Mouse (Mus musculus) midbrain, embryonic 14.5 days (tissue): ENCODE measurements around the gene Sms. TPM values are rescaled to one million over a fixed set of nuclear protein-coding genes. Genes with fewer than 3 reads are reported as not detected.

ENCODE experiments used
- ATAC-seq: fragments of 200-750 bp; cut with Nextera tagmentation; 2 replicates; pipeline ENCODE4 v1.8.0; 2017; ENCODE audit warnings: moderate number of reproducible peaks, moderate library complexity; ENCODE audit not compliant: low FRiP score, low TSS enrichment
- DNase-seq: peaks from one replicate; pipeline ENCODE4 v3.0.0-alpha.2; 2015
- H3K27ac ChIP-seq: fragments of 300-500 bp; sonication (generic); replicated peaks from 2 replicates; pipeline ENCODE4 v1.5.1; 2014; ENCODE audit warnings: mild to moderate bottlenecking, low read depth, low read length, moderate library complexity
- H3K27me3 ChIP-seq: fragments of 300-500 bp; sonication (generic); 2 replicates; pipeline ENCODE4 v1.6.1; 2014; ENCODE audit warnings: low read length, control low read depth, mixed read lengths; ENCODE audit not compliant: control insufficient read depth, insufficient read depth
- H3K36me3 ChIP-seq: fragments of 300-500 bp; sonication (generic); 2 replicates; pipeline ENCODE4 v1.6.1; 2014; ENCODE audit warnings: low read length, control low read depth; ENCODE audit not compliant: control insufficient read depth, insufficient read depth
- H3K4me1 ChIP-seq: fragments of 300-500 bp; sonication (generic); 2 replicates; pipeline ENCODE4 v1.6.1; 2014; ENCODE audit warnings: mild to moderate bottlenecking, antibody characterized with exemption, low read length, control low read depth; ENCODE audit not compliant: control insufficient read depth, insufficient read depth
- H3K4me2 ChIP-seq: fragments of 300-500 bp; sonication (generic); 2 replicates; pipeline ENCODE4 v1.6.1; 2014; ENCODE audit warnings: mild to moderate bottlenecking, low read length, moderate library complexity
- H3K4me3 ChIP-seq: fragments of 300-500 bp; sonication (generic); replicated peaks from 2 replicates; pipeline ENCODE4 v1.5.1; 2014; ENCODE audit warnings: low read depth, low read length
- H3K9ac ChIP-seq: fragments of 300-500 bp; sonication (generic); replicated peaks from 2 replicates; pipeline ENCODE4 v1.6.1; 2014; ENCODE audit warnings: mild to moderate bottlenecking, low read length, moderate library complexity
- H3K9me3 ChIP-seq: fragments of 300-500 bp; sonication (generic); 2 replicates; pipeline ENCODE4 v1.6.1; 2016; ENCODE audit warnings: low read length, control low read depth, mixed read lengths; ENCODE audit not compliant: control insufficient read depth
- WGBS: fragments of 180-500 bp; shearing (Covaris S2); extraction: QIAGEN DNeasy Blood & Tissue Kit; methylation state at CpG from one replicate; pipeline ENCODE4 v1.1.7; 2014; 5-methylcytosine and 5-hydroxymethylcytosine counted together
- polyA plus RNA-seq: library from polyadenylated mRNA; unstranded; fragments of >200 nt; fragmentation: Nextera tagmentation; extraction: Ambion mirVana; gene quantifications from 2 replicates; pipeline ENCODE4 v1.2.1, GENCODE M21; 2014

Sms gene
- polyA plus RNA-seq, 1 experiment from 2014 or later, result 143 TPM

DNA sequence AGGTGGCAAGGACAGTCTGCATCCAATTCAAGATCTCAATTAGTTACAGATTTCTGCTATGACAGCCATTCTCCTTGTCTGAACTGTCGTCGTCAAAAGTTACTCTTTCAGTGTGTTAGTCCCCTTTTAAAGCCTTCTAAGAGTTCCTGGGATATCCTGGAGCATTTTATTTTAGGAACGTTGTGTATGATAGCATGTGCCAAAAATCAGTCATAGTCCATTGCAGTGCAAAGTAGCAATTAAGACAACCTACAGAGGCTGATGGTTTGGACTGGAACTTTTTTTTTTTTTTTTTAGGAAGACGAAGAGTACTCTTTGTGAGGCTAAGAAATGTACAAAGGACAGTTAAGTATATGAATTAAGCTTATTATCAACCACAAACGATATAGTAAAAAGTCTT, 76.9 kb downstream of the Sms start, which contains the start of gene Phex:
Gene Phex, minus strand, starts transcription at position 101 of the 400 bp plus-strand sequence.
- H3K4me1 ChIP-seq, result no peaks in the 10 kb centered on the region
- H3K4me2 ChIP-seq, result no peak within 1 kb of the TSS
- no peaks in the 10 kb centered on the region for H3K36me3 ChIP-seq
- no peak within 1 kb of the TSS for H3K27ac ChIP-seq
- no peak within 1 kb of the TSS for H3K9ac ChIP-seq
- no peak for ATAC-seq
- no peak for DNase-seq
- H3K4me3 ChIP-seq, result no peak within 1 kb of the TSS
- H3K9me3 ChIP-seq, result no peaks in the 10 kb centered on the region
- 68% methylated on average over 5 of the region's 5 CpGs for WGBS
- H3K27me3 ChIP-seq, result no peaks in the 10 kb centered on the region

DNA sequence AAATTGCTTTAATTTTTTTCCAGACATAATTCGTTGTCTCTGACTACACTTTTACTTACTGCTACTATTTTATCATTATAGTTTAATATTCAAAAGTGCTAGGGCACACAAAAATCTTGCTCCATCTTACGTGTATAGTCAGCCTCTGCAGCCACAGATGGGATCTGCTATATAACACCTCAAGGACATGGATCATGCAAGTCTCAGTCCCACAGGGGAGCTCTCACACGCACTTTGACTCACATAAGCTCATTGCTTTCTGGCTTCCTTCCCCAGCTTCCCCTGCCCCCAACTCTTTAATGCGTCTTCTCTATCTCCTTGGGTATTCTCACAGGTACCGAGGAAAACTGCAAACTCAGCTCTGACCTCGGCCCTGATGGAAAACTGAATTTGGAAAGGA, 87.2 kb downstream of the Sms start:
- no peaks in the 10 kb centered on the region for H3K36me3 ChIP-seq
- H3K27ac ChIP-seq, result no peak overlapping the region
- no peaks in the 10 kb centered on the region for H3K27me3 ChIP-seq
- no peaks in the 10 kb centered on the region for H3K4me1 ChIP-seq
- WGBS, result 71% methylated on average over 6 of the region's 6 CpGs
- H3K9ac ChIP-seq, result no peak overlapping the region
- DNase-seq (no peak), ATAC-seq (no peak)
- no peak overlapping the region for H3K4me3 ChIP-seq
- no peak overlapping the region for H3K4me2 ChIP-seq
- H3K9me3 ChIP-seq, result no peaks in the 10 kb centered on the region

Other genes with a start within 250 kb of the Sms start
- 0.30 and 0.67 TPM in 2 replicates for gene Phex, start 77.0 kb downstream of the Sms start, polyA plus RNA-seq
- 2.1 and 2.2 TPM in 2 replicates for gene Yy2, start 76.7 kb upstream of the Sms start, polyA plus RNA-seq
- 22.1 and 31.6 TPM in 2 replicates for gene Mbtps2, start 106.4 kb upstream of the Sms start, polyA plus RNA-seq
- gene Smpx, start 206.6 kb upstream of the Sms start, polyA plus RNA-seq, result not detected in 2 replicates